Mouse (Mus musculus) embryonic fibroblast, embryonic 13.5 days (primary cell): Measurements from ENCODE around the gene Cnpy1.

Experiments
- CTCF ChIP-seq: IDR thresholded peaks from 2 replicates; pipeline ENCODE4 v1.5.1; 2011; ENCODE audit warnings: mild to moderate bottlenecking, control low read depth, low read length, moderate library complexity, borderline replicate concordance; ENCODE audit not compliant: insufficient read depth
- POLR2A ChIP-seq: IDR thresholded peaks from 2 replicates; pipeline ENCODE4 v1.6.1; 2011; ENCODE audit warnings: low read depth, mild to moderate bottlenecking, control low read depth, low read length, moderate library complexity

- no peak for TF ChIP-seq POLR2A
- no peak for TF ChIP-seq CTCF
These were observed 33.8 kb downstream of the Cnpy1 start for GRCm38 (mm10) chr5:28211651-28212310.
